Mouse (Mus musculus) ovary, adult 18-20 months (tissue): ENCODE data around the gene Atp5j.
A peak's percentile ranks its signal among the peaks of the same experiment; 100 is the strongest.

ENCODE experiments used
- DNase-seq: peaks from one replicate; pipeline ENCODE4 v3.0.0; 2022; ENCODE audit warnings: low spot score, mixed read lengths

Atp5j gene

GRCm38 (mm10) chr16:84835441-84835822 lies at the start of gene Atp5j:
Atp5j (minus strand) TSS chr16:84835625.
- peak; percentile 82 for DNase-seq

GRCm38 (mm10) chr16:84884572-84884971 lies 49.1 kb upstream of the Atp5j start:
- no peak for DNase-seq

- DNase-seq = no peak
Measured at GRCm38 (mm10) chr16:84881754-84882321, 46.4 kb upstream of the Atp5j start.

- DNase-seq = no peak
Measured at GRCm38 (mm10) chr16:84881168-84881567, 45.7 kb upstream of the Atp5j start.

- peak; percentile 3 for DNase-seq
Measured at GRCm38 (mm10) chr16:84879146-84879545, 43.7 kb upstream of the Atp5j start.

GRCm38 (mm10) chr16:84876082-84876481 lies 40.7 kb upstream of the Atp5j start:
- DNase-seq = no peak

GRCm38 (mm10) chr16:84875718-84876035 lies 40.3 kb upstream of the Atp5j start:
- no peak for DNase-seq

- DNase-seq = no peak
Measured at GRCm38 (mm10) chr16:84875012-84875717, 39.7 kb upstream of the Atp5j start.

- no peak for DNase-seq
Measured at GRCm38 (mm10) chr16:84873805-84874204, 38.4 kb upstream of the Atp5j start.

- DNase-seq = no peak
Measured at GRCm38 (mm10) chr16:84864656-84865055, 29.2 kb upstream of the Atp5j start.

GRCm38 (mm10) chr16:84853492-84853891 lies 18.1 kb upstream of the Atp5j start:
- no peak for DNase-seq

GRCm38 (mm10) chr16:84838576-84838975 lies 3.2 kb upstream of the Atp5j start:
- no peak for DNase-seq

GRCm38 (mm10) chr16:84835823-84836743 lies 658 bp upstream of the Atp5j start:
- peak; percentile 48 for DNase-seq

- DNase-seq = peak; percentile 91
Measured at GRCm38 (mm10) chr16:84834745-84835440, 532 bp downstream of the Atp5j start, which contains the start of gene Gabpa. Gabpa (plus strand) TSS chr16:84834925.

- DNase-seq = peak; percentile 35
Measured at GRCm38 (mm10) chr16:84834344-84834743, 1.1 kb downstream of the Atp5j start.

GRCm38 (mm10) chr16:84832736-84833135 lies 2.7 kb downstream of the Atp5j start:
- DNase-seq = no peak

GRCm38 (mm10) chr16:84831696-84832095 lies 3.7 kb downstream of the Atp5j start:
- no peak for DNase-seq

GRCm38 (mm10) chr16:84825009-84825408 lies 10.4 kb downstream of the Atp5j start:
- DNase-seq = peak; percentile 41

GRCm38 (mm10) chr16:84817423-84817822 lies 18.0 kb downstream of the Atp5j start:
- no peak for DNase-seq

- DNase-seq = no peak
Measured at GRCm38 (mm10) chr16:84814511-84814910, 20.9 kb downstream of the Atp5j start.

- DNase-seq = no peak
Measured at GRCm38 (mm10) chr16:84813852-84814251, 21.6 kb downstream of the Atp5j start.

- no peak for DNase-seq
Measured at GRCm38 (mm10) chr16:84810254-84810653, 25.2 kb downstream of the Atp5j start.
